Mouse (Mus musculus): ENCODE measurements around the gene Plgrkt. TPM values are rescaled to one million over a fixed set of nuclear protein-coding genes. Genes with fewer than 3 reads are reported as not detected.

The Plgrkt gene
- polyA plus RNA-seq, 1 experiment from 2014 or later = 49.1 TPM

GRCm38 (mm10) chr19:29402621-29403020, 35.4 kb upstream of the Plgrkt start:
- no peaks in the 10 kb centered on the region for H3K27me3 ChIP-seq (ENCODE audit: insufficient read depth, low read length)
- WGBS = 94% methylated on average over 4 of the region's 4 CpGs
- H3K36me3 ChIP-seq (ENCODE audit: insufficient read depth, low read length) = no peaks in the 10 kb centered on the region
- H3K9ac ChIP-seq (replicated peaks; ENCODE audit: low read length) = no peak overlapping the region
- H3K9me3 ChIP-seq (ENCODE audit: low read length) = peaks cover 2% of the 10 kb centered on the region; the same call in 1 of the 2 replicates
- no peak overlapping the region for H3K4me2 ChIP-seq (replicated peaks; ENCODE audit: low read depth, low read length)
- H3K4me1 ChIP-seq (ENCODE audit: insufficient read depth, low read length) = no peaks in the 10 kb centered on the region
- no peak for ATAC-seq (ENCODE audit: low FRiP score, low TSS enrichment)
- H3K4me3 ChIP-seq (ENCODE audit: low read length) = no peak overlapping the region
- H3K27ac ChIP-seq (ENCODE audit: low read length) = no peak overlapping the region

DNA sequence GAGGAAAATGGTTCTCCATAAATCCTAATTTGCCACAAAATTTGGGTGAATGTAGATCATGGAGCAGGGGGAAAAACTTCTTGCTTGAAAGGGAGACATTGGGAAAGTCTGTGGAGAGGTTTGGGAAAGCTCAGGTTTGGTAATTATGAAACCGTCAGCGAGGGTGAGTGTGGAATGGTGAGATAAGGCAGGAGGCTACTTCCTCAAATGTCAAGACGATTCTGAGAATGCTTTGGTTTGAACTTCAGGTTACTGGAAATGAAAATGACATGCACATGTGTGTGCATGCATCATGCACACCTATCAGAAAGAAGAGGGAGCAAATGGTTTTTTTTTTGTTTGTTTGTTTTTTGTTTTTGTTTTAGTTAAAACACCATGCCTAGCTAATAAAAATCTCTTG, 33.3 kb upstream of the Plgrkt start:
- H3K27ac ChIP-seq (ENCODE audit: low read length) = no peak overlapping the region
- H3K4me3 ChIP-seq (ENCODE audit: low read length) = no peak overlapping the region
- WGBS = 79% methylated on average over 3 of the region's 3 CpGs
- H3K36me3 ChIP-seq (ENCODE audit: insufficient read depth, low read length) = no peaks in the 10 kb centered on the region
- no peaks in the 10 kb centered on the region for H3K4me1 ChIP-seq (ENCODE audit: insufficient read depth, low read length)
- peaks cover 2% of the 10 kb centered on the region; the same call in 1 of the 2 replicates for H3K9me3 ChIP-seq (ENCODE audit: low read length)
- H3K27me3 ChIP-seq (ENCODE audit: insufficient read depth, low read length) = no peaks in the 10 kb centered on the region
- no peak overlapping the region for H3K4me2 ChIP-seq (replicated peaks; ENCODE audit: low read depth, low read length)
- ATAC-seq (ENCODE audit: low FRiP score, low TSS enrichment) = no peak
- no peak overlapping the region for H3K9ac ChIP-seq (replicated peaks; ENCODE audit: low read length)

DNA sequence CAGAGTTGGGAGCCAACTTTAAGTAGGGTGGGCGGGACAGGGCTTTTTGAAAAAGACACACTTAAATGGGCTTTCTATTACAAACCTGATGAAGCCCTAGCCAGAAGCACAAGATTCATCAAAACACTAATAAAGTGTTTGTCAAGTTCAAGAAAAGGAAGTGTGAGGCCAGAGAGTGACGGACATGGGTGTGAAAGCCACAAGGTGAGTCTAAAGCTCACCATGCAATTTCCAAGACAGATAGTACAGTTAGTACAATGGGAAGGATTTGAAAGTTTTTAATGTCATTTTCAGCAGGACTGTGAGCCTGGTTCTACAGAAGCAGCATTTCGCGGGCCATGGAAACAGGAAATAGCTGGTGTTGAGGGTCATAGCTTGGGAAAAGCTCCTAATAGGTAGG, 32.6 kb upstream of the Plgrkt start:
- H3K36me3 ChIP-seq (ENCODE audit: insufficient read depth, low read length) = no peaks in the 10 kb centered on the region
- H3K27ac ChIP-seq (ENCODE audit: low read length) = no peak overlapping the region
- H3K4me2 ChIP-seq (replicated peaks; ENCODE audit: low read depth, low read length) = no peak overlapping the region
- peaks cover 2% of the 10 kb centered on the region; the same call in 1 of the 2 replicates for H3K9me3 ChIP-seq (ENCODE audit: low read length)
- H3K4me1 ChIP-seq (ENCODE audit: insufficient read depth, low read length) = no peaks in the 10 kb centered on the region
- H3K4me3 ChIP-seq (ENCODE audit: low read length) = no peak overlapping the region
- 86% methylated on average over 4 of the region's 4 CpGs for WGBS
- ATAC-seq (ENCODE audit: low FRiP score, low TSS enrichment) = no peak
- no peak overlapping the region for H3K9ac ChIP-seq (replicated peaks; ENCODE audit: low read length)
- no peaks in the 10 kb centered on the region for H3K27me3 ChIP-seq (ENCODE audit: insufficient read depth, low read length)

DNA sequence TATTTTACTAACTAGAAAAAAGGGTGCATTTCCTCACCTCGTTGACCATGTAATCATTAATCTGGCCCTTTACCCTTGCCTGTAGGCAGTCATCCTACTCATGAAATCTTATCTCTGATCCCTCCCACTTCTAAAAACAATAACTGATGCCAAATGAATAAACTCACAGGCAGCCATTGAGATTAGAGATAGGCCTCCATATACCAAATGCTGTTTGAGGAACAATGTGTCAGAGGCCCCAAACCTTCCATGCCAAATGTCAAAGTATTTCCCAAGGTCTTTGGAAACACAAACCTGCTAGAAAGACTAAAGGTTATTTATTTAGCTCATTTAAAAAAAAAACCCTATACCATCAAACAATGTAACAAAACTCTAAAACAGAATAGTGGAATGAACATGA, 29.2 kb upstream of the Plgrkt start:
- peaks cover under 1% of the 10 kb centered on the region; the same call in 1 of the 2 replicates for H3K9me3 ChIP-seq (ENCODE audit: low read length)
- 17% methylated on average over 1 of the region's 1 CpGs for WGBS
- no peak for ATAC-seq (ENCODE audit: low FRiP score, low TSS enrichment)
- H3K36me3 ChIP-seq (ENCODE audit: insufficient read depth, low read length) = no peaks in the 10 kb centered on the region
- no peak overlapping the region for H3K4me2 ChIP-seq (replicated peaks; ENCODE audit: low read depth, low read length)
- no peak overlapping the region for H3K27ac ChIP-seq (ENCODE audit: low read length)
- no peak overlapping the region for H3K4me3 ChIP-seq (ENCODE audit: low read length)
- H3K9ac ChIP-seq (replicated peaks; ENCODE audit: low read length) = no peak overlapping the region
- H3K4me1 ChIP-seq (ENCODE audit: insufficient read depth, low read length) = no peaks in the 10 kb centered on the region
- H3K27me3 ChIP-seq (ENCODE audit: insufficient read depth, low read length) = no peaks in the 10 kb centered on the region

- H3K4me3 ChIP-seq (ENCODE audit: low read length) = no peak overlapping the region
- no peak overlapping the region for H3K4me2 ChIP-seq (replicated peaks; ENCODE audit: low read depth, low read length)
- no peaks in the 10 kb centered on the region for H3K36me3 ChIP-seq (ENCODE audit: insufficient read depth, low read length)
- H3K4me1 ChIP-seq (ENCODE audit: insufficient read depth, low read length) = no peaks in the 10 kb centered on the region
- WGBS = 89% methylated on average over 2 of the region's 2 CpGs
- H3K9me3 ChIP-seq (ENCODE audit: low read length) = no peaks in the 10 kb centered on the region; the same call in 1 of the 2 replicates
- no peaks in the 10 kb centered on the region for H3K27me3 ChIP-seq (ENCODE audit: insufficient read depth, low read length)
- no peak overlapping the region for H3K9ac ChIP-seq (replicated peaks; ENCODE audit: low read length)
- no peak overlapping the region for H3K27ac ChIP-seq (ENCODE audit: low read length)
- ATAC-seq (ENCODE audit: low FRiP score, low TSS enrichment) = no peak
Observed at GRCm38 (mm10) chr19:29394721-29395120, 27.5 kb upstream of the Plgrkt start.

- Histone ChIP-seq H3K27ac (ENCODE audit: low read length) (no peak overlapping the region), H3K9me3 (ENCODE audit: low read length) (no peaks in the 10 kb centered on the region; the same call in 1 of the 2 replicates), H3K9ac (replicated peaks; ENCODE audit: low read length) (no peak overlapping the region), H3K4me3 (ENCODE audit: low read length) (no peak overlapping the region), H3K4me1 (ENCODE audit: insufficient read depth, low read length) (no peaks in the 10 kb centered on the region), H3K36me3 (ENCODE audit: insufficient read depth, low read length) (no peaks in the 10 kb centered on the region), H3K4me2 (replicated peaks; ENCODE audit: low read depth, low read length) (no peak overlapping the region), H3K27me3 (ENCODE audit: insufficient read depth, low read length) (no peaks in the 10 kb centered on the region)
- ATAC-seq (ENCODE audit: low FRiP score, low TSS enrichment) = no peak
- WGBS = 86% methylated on average over 9 of the region's 9 CpGs
Observed at GRCm38 (mm10) chr19:29393333-29393732, 26.1 kb upstream of the Plgrkt start.

DNA sequence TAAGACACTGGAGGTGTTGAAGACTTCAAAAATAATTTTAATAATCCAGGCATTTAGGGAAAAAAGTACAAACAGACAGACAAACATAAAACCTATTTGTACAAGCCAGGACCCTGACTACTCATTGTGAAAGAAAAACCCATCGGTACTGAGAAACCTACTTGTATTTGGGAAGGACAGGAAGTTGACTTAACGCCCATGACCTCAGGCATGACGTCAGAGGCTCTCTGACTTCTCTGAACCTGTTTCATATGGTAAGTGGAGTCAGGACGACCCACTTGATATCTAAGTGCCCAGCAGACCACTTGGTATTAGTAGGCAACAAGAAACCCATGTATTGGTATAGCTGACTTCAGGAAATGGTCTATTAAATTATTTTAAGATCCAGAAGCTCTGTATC, 24.1 kb upstream of the Plgrkt start:
- Histone ChIP-seq H3K4me2 (replicated peaks; ENCODE audit: low read depth, low read length) (no peak overlapping the region), H3K9ac (replicated peaks; ENCODE audit: low read length) (no peak overlapping the region), H3K27me3 (ENCODE audit: insufficient read depth, low read length) (no peaks in the 10 kb centered on the region), H3K9me3 (ENCODE audit: low read length) (no peaks in the 10 kb centered on the region), H3K36me3 (ENCODE audit: insufficient read depth, low read length) (no peaks in the 10 kb centered on the region), H3K4me1 (ENCODE audit: insufficient read depth, low read length) (no peaks in the 10 kb centered on the region), H3K27ac (ENCODE audit: low read length) (no peak overlapping the region), H3K4me3 (ENCODE audit: low read length) (no peak overlapping the region)
- WGBS = 61% methylated on average over 4 of the region's 4 CpGs
- ATAC-seq (ENCODE audit: low FRiP score, low TSS enrichment) = no peak

DNA sequence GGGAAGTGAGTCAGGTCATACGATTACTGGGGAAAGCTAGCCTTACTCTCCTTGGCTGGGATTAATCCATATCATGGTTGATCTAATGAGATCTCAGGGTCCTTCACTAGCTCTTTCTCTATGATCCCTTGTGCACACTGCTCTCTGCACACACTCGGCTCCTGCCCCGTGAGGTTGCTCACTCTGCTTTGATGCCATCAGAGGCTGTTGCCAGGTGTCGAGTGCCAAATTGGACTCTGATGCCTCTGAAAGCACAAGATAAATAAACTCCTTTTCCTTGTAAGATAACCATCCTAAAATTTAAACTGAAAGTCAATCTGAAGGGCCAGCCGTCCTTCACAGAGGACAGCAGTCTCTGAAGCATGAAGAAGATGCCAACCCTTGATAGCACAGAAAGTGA, 23.3 kb upstream of the Plgrkt start:
- Histone ChIP-seq H3K4me2 (replicated peaks; ENCODE audit: low read depth, low read length) (no peak overlapping the region), H3K9ac (replicated peaks; ENCODE audit: low read length) (no peak overlapping the region), H3K9me3 (ENCODE audit: low read length) (no peaks in the 10 kb centered on the region), H3K27ac (ENCODE audit: low read length) (no peak overlapping the region), H3K36me3 (ENCODE audit: insufficient read depth, low read length) (no peaks in the 10 kb centered on the region), H3K27me3 (ENCODE audit: insufficient read depth, low read length) (no peaks in the 10 kb centered on the region), H3K4me1 (ENCODE audit: insufficient read depth, low read length) (no peaks in the 10 kb centered on the region), H3K4me3 (ENCODE audit: low read length) (no peak overlapping the region)
- 43% methylated on average over 5 of the region's 5 CpGs for WGBS
- no peak for ATAC-seq (ENCODE audit: low FRiP score, low TSS enrichment)

- H3K27ac ChIP-seq (ENCODE audit: low read length) = no peak overlapping the region
- H3K9ac ChIP-seq (replicated peaks; ENCODE audit: low read length) = no peak overlapping the region
- no peak overlapping the region for H3K4me3 ChIP-seq (ENCODE audit: low read length)
- H3K9me3 ChIP-seq (ENCODE audit: low read length) = no peaks in the 10 kb centered on the region
- H3K4me1 ChIP-seq (ENCODE audit: insufficient read depth, low read length) = no peaks in the 10 kb centered on the region
- no peak for ATAC-seq (ENCODE audit: low FRiP score, low TSS enrichment)
- no peak overlapping the region for H3K4me2 ChIP-seq (replicated peaks; ENCODE audit: low read depth, low read length)
- H3K27me3 ChIP-seq (ENCODE audit: insufficient read depth, low read length) = no peaks in the 10 kb centered on the region
- H3K36me3 ChIP-seq (ENCODE audit: insufficient read depth, low read length) = no peaks in the 10 kb centered on the region
- WGBS = 93% methylated on average over 1 of the region's 1 CpGs
Observed at GRCm38 (mm10) chr19:29388818-29389217, 21.6 kb upstream of the Plgrkt start.

DNA sequence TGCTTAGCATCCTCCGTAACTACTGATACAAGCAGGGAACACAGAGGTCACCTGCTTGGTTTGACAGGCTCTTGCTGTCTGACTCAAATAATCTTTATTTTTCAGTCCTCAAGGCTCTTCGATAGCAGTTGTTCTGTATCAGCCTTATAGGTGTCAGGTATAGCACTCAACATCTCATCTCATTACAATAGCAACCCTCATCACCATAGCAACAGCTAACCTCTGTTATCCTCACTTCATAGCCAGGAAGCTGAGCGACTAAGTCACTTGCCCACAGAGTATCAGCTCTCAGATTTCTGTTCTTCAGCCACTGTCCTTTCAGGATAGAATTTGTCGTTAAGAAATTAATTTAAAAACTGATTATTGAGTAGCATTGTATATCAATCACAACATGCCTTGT, 18.6 kb upstream of the Plgrkt start:
- Histone ChIP-seq H3K27ac (ENCODE audit: low read length) (no peak overlapping the region), H3K36me3 (ENCODE audit: insufficient read depth, low read length) (no peaks in the 10 kb centered on the region), H3K9ac (replicated peaks; ENCODE audit: low read length) (no peak overlapping the region), H3K4me2 (replicated peaks; ENCODE audit: low read depth, low read length) (no peak overlapping the region), H3K9me3 (ENCODE audit: low read length) (no peaks in the 10 kb centered on the region), H3K4me1 (ENCODE audit: insufficient read depth, low read length) (no peaks in the 10 kb centered on the region), H3K4me3 (ENCODE audit: low read length) (no peak overlapping the region), H3K27me3 (ENCODE audit: insufficient read depth, low read length) (no peaks in the 10 kb centered on the region)
- WGBS = 80% methylated on average over 4 of the region's 4 CpGs
- ATAC-seq (ENCODE audit: low FRiP score, low TSS enrichment) = no peak
